Mouse (Mus musculus) heart, adult 2 months (tissue): Measurements from ENCODE around the gene Fndc5. TPM values are rescaled to one million over a fixed set of nuclear protein-coding genes. Genes with fewer than 3 reads are reported as not detected.

ENCODE experiments used
- DNase-seq, 2 experiments: peaks; one replicate each; pipeline ENCODE4 v3.0.0; 2021
- H3K27ac ChIP-seq: fragments of 200-600 bp; 2 replicates; pipeline ENCODE4 v1.8.1; 2022
- H3K27me3 ChIP-seq: fragments of 200-500 bp; 2 replicates; pipeline ENCODE4 v1.6.1; 2012; ENCODE audit warnings: mild to moderate bottlenecking, low read length, inconsistent platforms, mixed read lengths; ENCODE audit not compliant: control insufficient read depth, insufficient read depth
- H3K36me3 ChIP-seq: fragments of 200-500 bp; 2 replicates; pipeline ENCODE4 v1.6.1; 2012; ENCODE audit warnings: low read length, inconsistent platforms; ENCODE audit not compliant: control insufficient read depth, insufficient read depth
- H3K4me1 ChIP-seq: fragments of 200-500 bp; 2 replicates; pipeline ENCODE4 v1.6.1; 2011; ENCODE audit warnings: low read length; ENCODE audit not compliant: control insufficient read depth, insufficient read depth
- H3K4me3 ChIP-seq: fragments of 200-600 bp; 2 replicates; pipeline ENCODE4 v1.8.1; 2022
- H3K79me2 ChIP-seq: fragments of 200-500 bp; replicated peaks from 2 replicates; pipeline ENCODE4 v1.6.1; 2012; ENCODE audit warnings: mild to moderate bottlenecking, inconsistent platforms, low read length, moderate library complexity, mixed read lengths; ENCODE audit not compliant: control insufficient read depth, insufficient read depth
- H3K9ac ChIP-seq: fragments of 200-500 bp; 2 replicates; pipeline ENCODE4 v1.6.1; 2012; ENCODE audit warnings: low read depth, mild to moderate bottlenecking, control low read depth, inconsistent platforms, low read length, mixed read lengths
- CTCF ChIP-seq: fragments of 200-600 bp; IDR thresholded peaks from 2 replicates; pipeline ENCODE4 v1.8.1; 2022; ENCODE audit warnings: antibody characterized with exemption, mild to moderate bottlenecking, moderate library complexity
- EP300 ChIP-seq: fragments of 200-500 bp; IDR thresholded peaks from 2 replicates; pipeline ENCODE4 v1.6.1; 2011; ENCODE audit warnings: low read depth, low read length, control low read depth; ENCODE audit not compliant: insufficient read depth
- POLR2A ChIP-seq: fragments of 200-500 bp; IDR thresholded peaks from 2 replicates; pipeline ENCODE4 v1.6.1; 2011; ENCODE audit warnings: mild to moderate bottlenecking, low read depth, low read length, control low read depth; ENCODE audit not compliant: insufficient read depth
- WGBS: fragments of 180-500 bp; shearing (Covaris S2); methylation state at CpG from one replicate; pipeline ENCODE4 v1.1.7; 2018; 5-methylcytosine and 5-hydroxymethylcytosine counted together
- intact Hi-C: fragments of 180-260 bp; cut with DNase I; formaldehyde crosslinking; loops from one replicate; pipeline ENCODE4 v1.15.1; 2025
- long read RNA-seq: library from polyadenylated mRNA; stranded (forward); transcript quantifications from one replicate; pipeline ENCODE4 v2.0.0, GENCODE M21; 2021
- polyA plus RNA-seq: library from polyadenylated mRNA; depleted of rRNA; stranded (reverse); fragments of >200 nt; gene quantifications from 2 replicates; pipeline ENCODE4 v1.2.3, GENCODE M21; 2012; rRNA removed
- total RNA-seq, 2 experiments: library from RNA; stranded (reverse); gene quantifications; 2 replicates each; pipeline ENCODE4 v1.2.3; 2021

Fndc5 gene
- total RNA-seq = 100 to 1,000 TPM; 338 to 388 TPM
- polyA plus RNA-seq = 197 and 335 TPM in 2 replicates
- long read RNA-seq, transcript Fndc5-201 (6 exons, 2,763 nt) = major isoform, 265 of 401 reads
- long read RNA-seq, partial matches to known transcripts = 40 of 401 reads
- long read RNA-seq, other reads (novel, unspliced or antisense) = 96 of 401 reads

DNA sequence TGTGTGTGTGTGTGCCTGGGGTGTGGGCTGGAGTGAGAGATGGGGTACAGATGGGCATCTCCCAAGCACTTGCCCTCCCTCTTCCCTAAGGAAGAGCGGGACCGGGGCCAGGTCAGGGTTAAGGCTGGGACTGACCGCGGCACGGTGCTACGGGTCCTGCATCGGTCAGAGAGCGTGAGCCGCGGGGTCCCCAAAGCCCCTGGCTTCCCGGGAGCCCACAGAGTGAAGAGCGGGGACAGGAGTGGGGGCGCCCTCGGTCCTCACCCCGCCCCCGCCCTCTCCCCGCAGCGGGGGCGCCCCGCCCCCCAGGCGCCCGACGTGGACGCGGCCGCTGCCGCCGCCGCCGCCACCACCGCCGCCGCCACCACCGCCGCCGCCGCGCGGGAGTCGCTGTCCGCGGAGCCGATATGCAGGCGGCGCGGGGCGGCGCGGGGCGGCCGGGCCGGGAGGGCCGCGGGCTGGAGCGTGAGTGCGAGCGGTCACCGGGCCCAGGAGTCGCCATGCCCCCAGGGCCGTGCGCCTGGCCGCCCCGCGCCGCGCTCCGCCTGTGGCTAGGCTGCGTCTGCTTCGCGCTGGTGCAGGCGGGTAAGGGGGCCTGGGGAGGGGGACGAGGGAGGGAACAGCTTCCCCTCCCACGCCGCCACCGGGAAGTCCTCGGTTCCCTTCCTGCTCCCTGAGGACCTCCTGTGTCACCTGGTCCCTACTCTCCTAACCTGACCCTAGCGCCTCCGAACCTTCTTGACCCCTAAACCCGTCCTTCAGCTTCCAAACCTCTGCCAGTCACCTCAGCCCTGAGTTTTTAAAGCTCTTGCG is at the start of gene Fndc5:
TSS of gene Fndc5 (plus strand) at position 421 of the 813 bp plus-strand sequence.
- WGBS = 3% methylated on average over 47 of the region's 80 CpGs
- Histone ChIP-seq H3K27me3 (no peaks in the 10 kb centered on the region), H3K79me2 (no peaks in the 10 kb centered on the region), H3K4me3 (peak within 1 kb of the TSS; percentile 54), H3K9ac (peak within 1 kb of the TSS; percentile 82), H3K27ac (peak within 1 kb of the TSS; percentile 90), H3K4me1 (peaks cover 5% of the 10 kb centered on the region), H3K36me3 (peaks cover 2% of the 10 kb centered on the region; the same call in 1 of the 2 replicates)
- TF ChIP-seq CTCF (no peak), POLR2A (no peak), EP300 (no peak)
- intact Hi-C loops = loop anchor here (5.0 kb wide), 1 partner anchor 51 kb away; the partner anchor contains the start of genes S100pbp and Yars
- peak; percentile 28 to 52 for DNase-seq

DNA sequence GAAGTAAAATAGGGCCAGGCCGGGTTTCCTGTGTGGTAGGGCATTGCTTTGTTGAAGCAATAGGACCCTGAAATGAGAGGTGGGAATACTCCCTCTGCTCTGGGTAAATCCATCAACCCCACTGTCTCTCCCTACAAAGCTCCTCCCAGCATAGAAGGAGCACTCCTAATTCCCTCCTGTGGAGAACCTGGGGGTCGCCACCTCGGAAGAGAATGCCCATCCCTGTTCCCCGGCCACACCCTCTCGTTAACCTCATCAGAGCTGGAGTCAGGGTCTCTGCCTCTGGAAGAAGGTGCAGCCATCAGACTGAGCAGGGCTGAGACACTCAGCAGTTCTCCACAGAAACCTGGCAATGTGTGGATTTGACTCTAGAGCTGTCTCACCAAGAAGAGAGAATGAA is 48.9 kb upstream of the Fndc5 start:
- no peak for TF ChIP-seq EP300
- H3K27ac ChIP-seq = no peak overlapping the region
- H3K27me3 ChIP-seq = no peaks in the 10 kb centered on the region
- no peak overlapping the region for H3K4me3 ChIP-seq
- H3K9ac ChIP-seq = no peak overlapping the region
- WGBS = 55% methylated on average over 5 of the region's 5 CpGs
- DNase-seq = no peak
- no peaks in the 10 kb centered on the region for H3K79me2 ChIP-seq
- intact Hi-C loops = loop anchor here (10.0 kb wide), 1 partner anchor 373 kb away; no protein-coding TSS in a partner anchor
- H3K36me3 ChIP-seq = no peaks in the 10 kb centered on the region
- H3K4me1 ChIP-seq = no peaks in the 10 kb centered on the region

DNA sequence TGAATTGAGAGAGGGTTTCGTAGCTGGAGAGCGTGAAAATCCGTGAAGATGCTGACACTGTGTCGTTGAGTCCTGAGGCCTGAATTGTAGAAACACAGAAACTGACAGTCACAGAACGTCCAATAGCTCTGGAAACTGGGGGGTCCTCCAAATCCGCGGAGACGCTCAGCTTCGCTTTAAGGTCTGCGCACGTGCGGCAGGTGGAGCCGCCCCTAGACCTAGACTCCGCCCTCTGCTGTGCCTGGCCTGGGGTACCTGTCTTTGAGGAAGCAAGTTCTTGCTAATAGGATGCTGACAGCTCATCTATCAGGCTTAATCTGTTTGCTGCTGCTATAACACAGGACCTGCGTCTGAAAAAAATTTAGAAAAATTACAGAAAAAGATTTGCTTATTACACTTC is 41.5 kb upstream of the Fndc5 start:
- H3K4me3 ChIP-seq = no peak overlapping the region
- DNase-seq = no peak
- H3K4me1 ChIP-seq = no peaks in the 10 kb centered on the region
- H3K27me3 ChIP-seq = no peaks in the 10 kb centered on the region
- H3K36me3 ChIP-seq = no peaks in the 10 kb centered on the region
- no peak overlapping the region for H3K9ac ChIP-seq
- intact Hi-C loops = no loop called here
- H3K27ac ChIP-seq = no peak overlapping the region
- 28% methylated on average over 15 of the region's 15 CpGs for WGBS
- H3K79me2 ChIP-seq = no peaks in the 10 kb centered on the region
- TF ChIP-seq POLR2A (no peak), CTCF (no peak), EP300 (no peak)

DNA sequence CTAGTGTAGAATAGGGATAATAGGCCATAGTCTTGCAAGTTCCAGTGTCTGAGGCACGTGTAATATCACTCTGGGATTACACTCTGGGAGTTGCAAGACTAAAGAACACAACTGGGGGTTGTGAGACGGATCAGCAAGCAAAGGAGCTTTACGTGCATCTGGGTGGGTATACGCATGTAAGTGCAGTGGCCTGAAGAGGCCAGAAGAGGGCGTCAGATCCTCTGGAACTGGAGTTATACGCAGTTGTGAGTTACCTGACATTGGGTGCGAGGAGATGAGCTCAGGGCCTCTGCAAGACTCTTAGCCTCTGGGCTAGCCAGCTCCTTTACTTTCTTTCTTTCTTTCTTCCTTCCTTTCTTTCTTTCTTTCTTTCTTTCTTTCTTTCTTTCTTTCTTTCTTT is 39.8 kb upstream of the Fndc5 start:
- no peak overlapping the region for H3K27ac ChIP-seq
- no peak for DNase-seq
- no peak overlapping the region for H3K4me3 ChIP-seq
- H3K4me1 ChIP-seq = no peaks in the 10 kb centered on the region
- no peak overlapping the region for H3K9ac ChIP-seq
- no peaks in the 10 kb centered on the region for H3K79me2 ChIP-seq
- H3K36me3 ChIP-seq = no peaks in the 10 kb centered on the region
- 74% methylated on average over 7 of the region's 7 CpGs for WGBS
- no peak for TF ChIP-seq CTCF
- no peak for TF ChIP-seq EP300
- no peak for TF ChIP-seq POLR2A
- intact Hi-C loops = no loop called here
- H3K27me3 ChIP-seq = no peaks in the 10 kb centered on the region

DNA sequence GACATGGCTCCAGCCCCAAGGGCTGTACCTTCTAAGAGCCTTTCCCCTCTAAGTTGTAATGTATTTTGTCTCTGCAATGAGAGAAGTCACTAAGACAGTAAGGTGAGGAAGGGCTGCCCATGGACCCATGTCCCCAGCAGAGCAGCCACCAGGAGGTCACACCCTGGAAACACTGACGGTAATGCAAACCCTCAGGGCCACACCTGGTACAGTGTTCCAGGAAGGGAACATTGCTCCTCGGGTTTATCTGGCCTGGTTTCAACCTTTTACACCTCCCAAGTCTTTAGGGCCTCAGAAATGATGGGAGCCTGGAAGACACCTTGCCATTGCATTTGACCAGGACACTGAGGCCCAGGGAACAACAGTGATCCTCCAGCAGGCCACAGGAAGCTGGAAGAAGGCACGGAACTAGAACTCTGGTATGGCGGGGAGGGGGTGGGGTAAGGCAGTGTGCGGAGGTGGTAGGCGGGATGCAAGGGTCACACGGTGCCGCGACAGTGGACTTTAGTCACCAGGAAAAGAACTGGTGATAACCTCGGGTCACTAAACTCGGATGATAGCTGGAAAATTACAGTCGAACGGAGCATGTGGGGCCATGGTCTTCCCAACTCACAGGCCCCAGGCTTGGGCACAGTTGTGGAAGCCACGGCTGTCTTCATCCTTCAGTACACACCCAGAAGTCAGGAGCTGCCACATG is 34.5 kb upstream of the Fndc5 start:
- TF ChIP-seq EP300 (no peak), CTCF (no peak), POLR2A (no peak)
- Histone ChIP-seq H3K27ac (no peak overlapping the region), H3K4me1 (no peaks in the 10 kb centered on the region), H3K4me3 (no peak overlapping the region), H3K79me2 (no peaks in the 10 kb centered on the region), H3K36me3 (no peaks in the 10 kb centered on the region), H3K9ac (no peak overlapping the region), H3K27me3 (peaks cover 9% of the 10 kb centered on the region)
- DNase-seq = no peak
- 36% methylated on average over 14 of the region's 14 CpGs for WGBS
- intact Hi-C loops = no loop called here
